Mouse (Mus musculus): ENCODE results near the gene Frmpd2. TPM values are rescaled to one million over a fixed set of nuclear protein-coding genes. Genes with fewer than 3 reads are reported as not detected.
A peak's percentile ranks its signal among the peaks of the same experiment; 100 is the strongest.
"Not testable (repeated sequence)": the region's sequence is repeated elsewhere in the genome, so short reads cannot be mapped to it uniquely, and the experiment has no call there.

The Frmpd2 gene
- total RNA-seq (2017), result not detected in 2 replicates

DNA sequence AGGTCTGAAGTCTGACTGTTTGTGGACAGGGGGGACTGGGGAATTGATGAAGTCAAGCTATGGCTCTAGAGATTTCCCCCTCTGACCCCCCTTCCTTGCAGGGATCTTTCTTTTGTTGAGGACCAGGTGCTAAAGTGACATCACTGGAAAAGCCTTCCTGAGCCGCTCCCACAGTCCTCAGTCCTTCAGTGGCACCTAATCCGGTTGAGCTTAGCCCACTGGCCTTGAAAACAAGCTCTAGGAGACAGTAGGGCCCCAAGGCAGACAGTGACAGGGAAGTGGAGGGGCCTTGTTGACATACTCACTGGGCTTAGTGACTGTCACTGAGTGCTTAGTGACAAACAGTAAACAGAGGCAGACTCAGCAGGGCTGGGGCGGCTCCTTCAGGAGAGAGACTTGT is at the start of gene Frmpd2:
TSS of gene Frmpd2 (plus strand) at position 366 of the 400 bp plus-strand sequence.
- ATAC-seq (replicated peaks in 1 of 2; ENCODE audit: insufficient read depth in 1 of 2, low FRiP score in 2 of 2, low TSS enrichment in 1 of 2, low read depth in 1 of 2, poor library complexity in 2 of 2, severe bottlenecking in 2 of 2), result no peak

GRCm38 (mm10) chr14:33423003-33423402 is 48.5 kb upstream of the Frmpd2 start:
- peak in 1 of 2 experiments; percentile 42; a peak in 1 of 4 replicates for ATAC-seq (replicated peaks in 1 of 2; ENCODE audit: insufficient read depth in 1 of 2, low FRiP score in 2 of 2, low TSS enrichment in 1 of 2, low read depth in 1 of 2, poor library complexity in 2 of 2, severe bottlenecking in 2 of 2)

DNA sequence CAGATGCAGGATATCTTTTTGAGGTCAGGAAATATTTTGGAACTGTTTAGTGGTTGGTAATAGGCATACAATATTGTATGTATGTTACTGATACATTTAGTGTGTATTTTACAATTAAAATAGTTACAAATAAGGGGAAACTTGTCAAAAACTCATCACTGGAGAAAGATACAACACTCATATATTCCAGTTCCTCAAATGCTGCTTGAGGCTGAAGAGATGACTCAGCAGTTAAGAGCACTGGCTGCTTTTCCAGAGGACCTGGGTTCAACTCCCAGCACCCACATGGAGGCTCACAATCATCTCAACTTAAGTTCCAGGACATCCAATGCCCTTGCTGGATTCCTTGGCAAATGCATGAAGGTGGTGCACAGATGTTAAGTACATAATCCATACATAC is 47.4 kb upstream of the Frmpd2 start:
- ATAC-seq (replicated peaks in 1 of 2; ENCODE audit: insufficient read depth in 1 of 2, low FRiP score in 2 of 2, low TSS enrichment in 1 of 2, low read depth in 1 of 2, poor library complexity in 2 of 2, severe bottlenecking in 2 of 2), result no peak; a peak in 1 of 4 replicates

DNA sequence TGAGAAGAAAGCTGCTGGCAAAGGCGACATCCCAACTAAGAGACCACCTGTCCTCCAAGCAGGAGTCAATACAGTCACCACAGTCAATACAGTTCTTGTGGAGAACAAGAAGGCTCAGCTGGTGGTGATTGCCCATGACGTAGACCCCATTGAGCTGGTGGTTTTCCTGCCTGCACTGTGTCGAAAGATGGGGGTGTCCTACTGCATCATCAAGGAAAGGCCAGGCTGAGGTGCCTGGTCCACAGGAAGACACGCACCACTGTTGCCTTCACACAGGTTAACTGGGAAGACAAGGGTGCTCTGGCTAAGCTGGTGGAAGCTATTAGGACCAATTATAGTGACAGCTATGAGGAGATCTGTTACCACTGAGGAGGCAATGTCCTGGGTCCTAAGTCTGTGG is 39.0 kb upstream of the Frmpd2 start:
- not testable (repeated sequence) for ATAC-seq (replicated peaks in 1 of 2; ENCODE audit: insufficient read depth in 1 of 2, low FRiP score in 2 of 2, low TSS enrichment in 1 of 2, low read depth in 1 of 2, poor library complexity in 2 of 2, severe bottlenecking in 2 of 2)

- ATAC-seq (replicated peaks in 1 of 2; ENCODE audit: insufficient read depth in 1 of 2, low FRiP score in 2 of 2, low TSS enrichment in 1 of 2, low read depth in 1 of 2, poor library complexity in 2 of 2, severe bottlenecking in 2 of 2), result no peak
Measured at GRCm38 (mm10) chr14:33443780-33444179, 27.7 kb upstream of the Frmpd2 start.

DNA sequence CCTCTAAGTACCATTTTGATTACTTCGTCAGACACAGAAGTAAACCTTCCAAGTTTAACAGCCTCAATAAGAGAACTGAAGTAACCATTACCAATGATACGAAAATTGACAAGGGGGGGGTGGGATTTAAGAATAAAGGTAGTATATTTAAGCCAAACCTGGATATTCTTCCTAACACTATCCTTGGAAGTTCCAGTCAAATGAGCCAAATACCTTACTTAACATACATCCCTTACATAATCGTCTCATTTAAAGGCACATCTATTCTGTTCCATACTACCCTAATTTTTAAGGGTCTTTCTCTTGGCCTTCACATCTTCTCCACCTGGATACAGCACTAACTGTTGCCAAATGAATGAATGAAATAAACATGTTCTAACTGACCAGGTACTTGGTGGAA is 25.5 kb upstream of the Frmpd2 start:
- ATAC-seq (replicated peaks in 1 of 2; ENCODE audit: insufficient read depth in 1 of 2, low FRiP score in 2 of 2, low TSS enrichment in 1 of 2, low read depth in 1 of 2, poor library complexity in 2 of 2, severe bottlenecking in 2 of 2), result no peak

- ATAC-seq (replicated peaks in 1 of 2; ENCODE audit: insufficient read depth in 1 of 2, low FRiP score in 2 of 2, low TSS enrichment in 1 of 2, low read depth in 1 of 2, poor library complexity in 2 of 2, severe bottlenecking in 2 of 2), result no peak
Measured at GRCm38 (mm10) chr14:33446561-33447023, 24.9 kb upstream of the Frmpd2 start.

DNA sequence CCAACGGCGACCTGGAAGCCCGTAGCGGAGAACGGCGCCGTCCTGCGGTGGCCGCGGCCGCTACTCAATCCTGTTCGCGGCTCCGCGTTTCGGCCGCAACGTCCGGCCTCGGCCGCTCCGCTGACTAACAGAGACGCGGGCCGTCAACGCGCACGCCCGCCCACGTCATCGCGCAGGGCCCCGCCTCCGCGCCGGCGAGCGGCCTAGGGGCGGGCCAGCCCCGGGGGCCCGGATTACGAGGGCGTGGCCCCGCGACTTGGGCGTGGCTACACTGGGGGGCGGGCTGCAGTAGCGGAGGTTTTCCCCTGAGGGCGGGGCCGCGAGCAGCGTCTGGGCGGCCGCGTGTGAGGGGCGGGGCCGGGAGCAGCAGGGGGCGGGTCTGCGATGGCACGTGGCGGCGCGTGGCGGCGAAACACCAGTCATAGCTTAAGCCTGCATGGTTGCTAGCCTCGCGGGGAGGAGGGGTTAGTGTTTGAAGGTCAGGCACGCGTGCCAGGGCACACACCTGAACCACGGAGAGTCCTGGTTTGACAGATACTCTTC is 24.4 kb upstream of the Frmpd2 start, which contains the start of gene Mapk8:
TSS of gene Mapk8 (minus strand) at position 132 of the 543 bp plus-strand sequence.
- peak; percentile 86 to 96 for ATAC-seq (replicated peaks in 1 of 2; ENCODE audit: insufficient read depth in 1 of 2, low FRiP score in 2 of 2, low TSS enrichment in 1 of 2, low read depth in 1 of 2, poor library complexity in 2 of 2, severe bottlenecking in 2 of 2)

DNA sequence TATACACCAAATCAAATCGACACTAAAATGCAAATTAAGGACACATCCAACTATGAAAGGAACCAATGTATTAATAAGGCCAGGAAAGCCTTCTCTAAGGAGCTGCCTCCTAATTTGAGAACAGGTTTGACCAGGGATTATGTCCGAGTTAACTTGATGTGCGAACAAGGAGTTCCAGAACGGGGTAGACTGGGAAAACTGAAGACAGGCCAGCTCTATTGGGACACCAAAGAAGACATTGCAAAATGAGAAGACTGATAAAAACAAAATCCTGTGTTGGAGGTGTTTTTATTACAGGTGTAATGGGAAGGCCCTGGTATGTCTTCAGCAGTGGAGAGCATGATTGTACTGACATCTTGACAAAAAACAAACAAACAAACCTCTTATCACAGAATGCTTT is 23.2 kb upstream of the Frmpd2 start:
- no peak for ATAC-seq (replicated peaks in 1 of 2; ENCODE audit: insufficient read depth in 1 of 2, low FRiP score in 2 of 2, low TSS enrichment in 1 of 2, low read depth in 1 of 2, poor library complexity in 2 of 2, severe bottlenecking in 2 of 2)

- ATAC-seq (replicated peaks in 1 of 2; ENCODE audit: insufficient read depth in 1 of 2, low FRiP score in 2 of 2, low TSS enrichment in 1 of 2, low read depth in 1 of 2, poor library complexity in 2 of 2, severe bottlenecking in 2 of 2), result no peak
Measured at GRCm38 (mm10) chr14:33449296-33449840, 22.1 kb upstream of the Frmpd2 start.

- no peak for ATAC-seq (replicated peaks in 1 of 2; ENCODE audit: insufficient read depth in 1 of 2, low FRiP score in 2 of 2, low TSS enrichment in 1 of 2, low read depth in 1 of 2, poor library complexity in 2 of 2, severe bottlenecking in 2 of 2)
Measured at GRCm38 (mm10) chr14:33450331-33450730, 21.2 kb upstream of the Frmpd2 start.

- ATAC-seq (replicated peaks in 1 of 2; ENCODE audit: insufficient read depth in 1 of 2, low FRiP score in 2 of 2, low TSS enrichment in 1 of 2, low read depth in 1 of 2, poor library complexity in 2 of 2, severe bottlenecking in 2 of 2), result no peak
Measured at GRCm38 (mm10) chr14:33463658-33464057, 7.8 kb upstream of the Frmpd2 start.

DNA sequence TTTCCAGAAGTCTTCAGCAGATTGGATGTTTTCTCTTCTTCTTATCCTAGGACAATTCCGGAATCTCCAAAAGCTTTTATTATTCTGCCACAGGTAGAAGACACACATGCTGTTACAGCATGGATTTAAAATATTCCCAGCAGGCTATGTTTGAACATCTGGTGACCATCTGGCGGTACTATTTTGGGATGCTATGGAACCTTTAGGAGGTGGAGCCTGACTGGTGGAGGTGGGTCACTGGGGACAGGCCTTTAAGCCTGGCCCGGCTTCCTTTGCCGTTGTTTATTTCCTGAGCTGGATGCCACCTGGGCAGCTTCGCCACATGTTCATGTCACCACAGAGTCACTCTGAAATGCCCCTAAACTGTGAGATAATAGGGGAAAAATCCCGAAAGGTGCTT is 3.7 kb upstream of the Frmpd2 start:
- no peak for ATAC-seq (replicated peaks in 1 of 2; ENCODE audit: insufficient read depth in 1 of 2, low FRiP score in 2 of 2, low TSS enrichment in 1 of 2, low read depth in 1 of 2, poor library complexity in 2 of 2, severe bottlenecking in 2 of 2)

- no peak for ATAC-seq (replicated peaks in 1 of 2; ENCODE audit: insufficient read depth in 1 of 2, low FRiP score in 2 of 2, low TSS enrichment in 1 of 2, low read depth in 1 of 2, poor library complexity in 2 of 2, severe bottlenecking in 2 of 2)
Measured at GRCm38 (mm10) chr14:33474461-33474860, 3.0 kb downstream of the Frmpd2 start.

DNA sequence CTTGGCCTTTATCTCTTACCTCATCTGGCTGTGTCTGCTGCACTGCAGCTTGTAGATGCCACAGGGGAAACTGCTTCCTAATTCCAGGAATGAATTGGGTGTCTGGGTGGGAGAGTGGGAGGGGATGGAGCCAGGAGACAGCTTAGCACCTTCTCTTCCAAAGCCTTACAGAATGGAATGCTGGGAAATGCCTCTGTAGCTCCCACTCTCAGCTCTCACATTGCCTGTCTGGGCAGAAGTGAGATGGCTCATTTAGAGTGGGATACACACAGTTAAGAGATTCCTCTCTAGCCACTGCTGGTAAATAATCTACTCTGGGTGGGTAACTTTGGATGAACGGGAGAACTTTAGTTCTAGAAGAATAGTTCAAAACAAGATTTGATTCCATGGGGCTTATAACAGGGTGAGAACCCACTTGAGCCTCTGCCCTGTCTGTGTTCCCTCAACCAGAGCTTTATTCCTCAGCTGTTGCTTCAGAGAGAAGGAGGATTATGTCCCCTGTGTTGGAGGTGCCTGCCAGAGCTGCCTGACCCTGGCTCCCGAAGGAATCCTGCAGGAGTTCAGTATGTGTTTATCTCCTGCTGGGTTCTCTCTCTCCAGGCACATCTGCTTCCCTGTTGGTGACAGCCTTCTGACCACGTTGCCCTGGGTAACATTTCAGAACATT is 4.7 kb downstream of the Frmpd2 start:
- ATAC-seq (replicated peaks in 1 of 2; ENCODE audit: insufficient read depth in 1 of 2, low FRiP score in 2 of 2, low TSS enrichment in 1 of 2, low read depth in 1 of 2, poor library complexity in 2 of 2, severe bottlenecking in 2 of 2), result no peak

GRCm38 (mm10) chr14:33481991-33482390 is 10.5 kb downstream of the Frmpd2 start:
- ATAC-seq (replicated peaks in 1 of 2; ENCODE audit: insufficient read depth in 1 of 2, low FRiP score in 2 of 2, low TSS enrichment in 1 of 2, low read depth in 1 of 2, poor library complexity in 2 of 2, severe bottlenecking in 2 of 2), result no peak

GRCm38 (mm10) chr14:33487805-33488550 is 16.5 kb downstream of the Frmpd2 start:
- ATAC-seq (replicated peaks in 1 of 2; ENCODE audit: insufficient read depth in 1 of 2, low FRiP score in 2 of 2, low TSS enrichment in 1 of 2, low read depth in 1 of 2, poor library complexity in 2 of 2, severe bottlenecking in 2 of 2), result no peak

DNA sequence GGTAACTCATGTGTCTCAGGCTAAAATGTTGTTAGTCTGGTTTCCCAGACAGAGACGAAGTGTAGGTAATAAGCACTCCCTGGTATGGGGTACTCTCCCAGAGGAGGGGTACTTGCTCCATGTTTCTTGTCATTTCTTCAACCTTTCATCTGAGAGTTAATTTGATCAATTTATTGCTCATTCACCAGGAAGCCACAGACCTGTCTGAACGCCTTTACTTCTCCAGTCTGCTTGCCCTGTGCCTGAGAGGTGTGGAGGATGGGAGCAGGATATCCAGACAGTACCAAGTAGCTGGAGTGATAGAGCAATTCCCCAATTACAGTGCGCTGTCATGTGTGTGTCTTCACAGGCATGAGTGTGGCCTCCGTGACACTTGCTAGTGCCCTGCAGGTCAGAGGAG is 23.7 kb downstream of the Frmpd2 start:
- ATAC-seq (replicated peaks in 1 of 2; ENCODE audit: insufficient read depth in 1 of 2, low FRiP score in 2 of 2, low TSS enrichment in 1 of 2, low read depth in 1 of 2, poor library complexity in 2 of 2, severe bottlenecking in 2 of 2), result no peak

Data from hematopoietic stem cell, adult 5-6 weeks (primary cell).